Mouse (Mus musculus) cortical plate, adult 2 months (tissue): ENCODE data around the gene Nlrx1. TPM values are rescaled to one million over a fixed set of nuclear protein-coding genes. Genes with fewer than 3 reads are reported as not detected.

Experiments
- H3K27ac ChIP-seq: fragments of 200-500 bp; 2 replicates; pipeline ENCODE4 v1.5.1; 2012; ENCODE audit warnings: low read length, control low read depth, inconsistent platforms; ENCODE audit not compliant: insufficient read depth
- H3K4me1 ChIP-seq: fragments of 200-500 bp; 2 replicates; pipeline ENCODE4 v1.6.1; 2011; ENCODE audit warnings: low read length; ENCODE audit not compliant: control insufficient read depth, insufficient read depth
- H3K4me3 ChIP-seq: fragments of 200-500 bp; 2 replicates; pipeline ENCODE4 v1.5.1; 2011; ENCODE audit warnings: mild to moderate bottlenecking, low read length, control low read depth; ENCODE audit not compliant: insufficient read depth
- CTCF ChIP-seq: fragments of 200-500 bp; IDR thresholded peaks from 2 replicates; pipeline ENCODE4 v1.5.1; 2011; ENCODE audit warnings: mild to moderate bottlenecking, control low read depth, low read length; ENCODE audit not compliant: insufficient read depth; ENCODE audit errors: extremely low read depth
- POLR2A ChIP-seq: fragments of 200-500 bp; IDR thresholded peaks from 2 replicates; pipeline ENCODE4 v1.6.1; 2011; ENCODE audit warnings: mild to moderate bottlenecking, low read length, control low read depth; ENCODE audit not compliant: insufficient read depth; ENCODE audit errors: extremely low read depth
- polyA plus RNA-seq: library from polyadenylated mRNA; depleted of rRNA; stranded (reverse); fragments of >200 nt; gene quantifications from 2 replicates; pipeline ENCODE4 v1.2.3, GENCODE M21; 2012; rRNA removed

The Nlrx1 gene
- polyA plus RNA-seq, 1 experiment = 7.0 TPM

GRCm38 (mm10) chr9:44209416-44209815 is 59.0 kb downstream of the Nlrx1 start:
- no peak overlapping the region for H3K27ac ChIP-seq
- TF ChIP-seq POLR2A (no peak), CTCF (no peak)
- H3K4me3 ChIP-seq = no peak overlapping the region
- H3K4me1 ChIP-seq = no peaks in the 10 kb centered on the region

DNA sequence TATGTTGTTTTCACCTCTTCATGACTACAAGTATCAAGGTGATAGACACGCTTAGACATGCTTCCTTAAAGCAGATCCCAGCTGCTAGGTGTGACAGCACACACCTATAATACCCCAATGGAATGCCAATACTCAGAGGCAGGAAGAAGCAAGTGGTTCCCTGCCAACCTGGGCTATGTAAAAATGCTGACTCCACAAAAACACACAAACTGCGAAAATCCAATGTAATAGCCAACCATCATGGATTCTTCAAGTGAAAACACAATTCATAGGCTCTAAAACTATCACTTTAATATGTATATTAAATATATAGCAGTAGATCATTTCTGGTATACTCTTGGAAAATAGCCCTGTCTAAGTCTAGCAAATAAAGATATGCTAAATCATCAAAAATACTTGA is 60.6 kb downstream of the Nlrx1 start:
- Histone ChIP-seq H3K27ac (no peak overlapping the region), H3K4me3 (no peak overlapping the region), H3K4me1 (no peaks in the 10 kb centered on the region)
- TF ChIP-seq CTCF (no peak), POLR2A (no peak)

Other genes starting within 250 kb of the Nlrx1 start
- 1,180 and 1,226 TPM in 2 replicates for gene Thy1, start 225.2 kb downstream of the Nlrx1 start, polyA plus RNA-seq
- 50.1 and 50.9 TPM in 2 replicates for gene Usp2, start 201.6 kb downstream of the Nlrx1 start, polyA plus RNA-seq
- 0.15 and 0.35 TPM in 2 replicates for gene Mfrp, start 166.9 kb downstream of the Nlrx1 start, polyA plus RNA-seq
- 24.7 and 30.5 TPM in 2 replicates for gene C1qtnf5, start 161.4 kb downstream of the Nlrx1 start, polyA plus RNA-seq
- gene Gm49380, start 155.1 kb downstream of the Nlrx1 start, polyA plus RNA-seq = 0.10 and 0.19 TPM in 2 replicates
- 29.5 and 30.3 TPM in 2 replicates for gene Rnf26, start 155.1 kb downstream of the Nlrx1 start, polyA plus RNA-seq
- gene Mcam, start 134.1 kb downstream of the Nlrx1 start, polyA plus RNA-seq = 26.2 and 27.4 TPM in 2 replicates
- gene Cbl, start 34.5 kb downstream of the Nlrx1 start, polyA plus RNA-seq = 18.2 and 22.8 TPM in 2 replicates
- 1.8 and 4.9 TPM in 2 replicates for gene Ccdc153, start 27.9 kb downstream of the Nlrx1 start, polyA plus RNA-seq
- gene Pdzd3, start 17.1 kb downstream of the Nlrx1 start, polyA plus RNA-seq = 0.40 and 0.71 TPM in 2 replicates
- 86.3 and 91.1 TPM in 2 replicates for gene Abcg4, start 20.0 kb upstream of the Nlrx1 start, polyA plus RNA-seq
- gene Hinfp, start 37.1 kb upstream of the Nlrx1 start, polyA plus RNA-seq = 27.6 and 33.6 TPM in 2 replicates
- 203 and 213 TPM in 2 replicates for gene C2cd2l, start 51.7 kb upstream of the Nlrx1 start, polyA plus RNA-seq
- 18.0 and 19.3 TPM in 2 replicates for gene Dpagt1, start 57.4 kb upstream of the Nlrx1 start, polyA plus RNA-seq
- gene H2afx, start 66.1 kb upstream of the Nlrx1 start, polyA plus RNA-seq = 64.8 and 68.3 TPM in 2 replicates
- 30.5 and 31.2 TPM in 2 replicates for gene Hmbs, start 75.6 kb upstream of the Nlrx1 start, polyA plus RNA-seq
- gene Vps11, start 93.1 kb upstream of the Nlrx1 start, polyA plus RNA-seq = 42.2 and 43.2 TPM in 2 replicates
- gene Hyou1, start 110.9 kb upstream of the Nlrx1 start, polyA plus RNA-seq = 55.4 and 56.7 TPM in 2 replicates
- gene Slc37a4, start 128.3 kb upstream of the Nlrx1 start, polyA plus RNA-seq = 49.9 and 58.8 TPM in 2 replicates
- 559 and 574 TPM in 2 replicates for gene Rps25, start 138.5 kb upstream of the Nlrx1 start, polyA plus RNA-seq
- gene Trappc4, start 139.0 kb upstream of the Nlrx1 start, polyA plus RNA-seq = 83.8 and 88.1 TPM in 2 replicates
- 46.7 and 48.0 TPM in 2 replicates for gene Ccdc84, start 150.0 kb upstream of the Nlrx1 start, polyA plus RNA-seq
- gene Foxr1, start 172.5 kb upstream of the Nlrx1 start, polyA plus RNA-seq = 0.04 TPM in 1 of 2 replicates, not detected in the other
- 0.11 TPM in 1 of 2 replicates, not detected in the other for gene Upk2, start 186.4 kb upstream of the Nlrx1 start, polyA plus RNA-seq
- 13.8 and 14.6 TPM in 2 replicates for gene Bcl9l, start 214.2 kb upstream of the Nlrx1 start, polyA plus RNA-seq